Mouse (Mus musculus) heart, postnatal 14 days (tissue): ENCODE measurements around the gene Tbx5. TPM values are rescaled to one million over a fixed set of nuclear protein-coding genes. Genes with fewer than 3 reads are reported as not detected.

ENCODE experiments used
- DNase-seq, 2 experiments: peaks; one replicate each; pipeline ENCODE4 v3.0.0; 2021 to 2022
- intact Hi-C: fragments of 180-260 bp; cut with DNase I; formaldehyde crosslinking; loops from one replicate; pipeline ENCODE4 v1.15.1; 2025
- total RNA-seq, 2 experiments: library from RNA; stranded (reverse); gene quantifications; 2 replicates each; pipeline ENCODE4 v1.2.3; 2021

Tbx5 gene
- total RNA-seq, 2 experiments from 2014 or later = 18.9 to 36.8 TPM

- no peak for DNase-seq
- intact Hi-C loops = no loop called here
Measured at GRCm38 (mm10) chr5:119807481-119808183, 24.8 kb upstream of the Tbx5 start.

- no peak for DNase-seq
- intact Hi-C loops = no loop called here
Measured at GRCm38 (mm10) chr5:119808713-119809112, 23.8 kb upstream of the Tbx5 start.

GRCm38 (mm10) chr5:119810994-119811690 lies 21.3 kb upstream of the Tbx5 start:
- DNase-seq = no peak
- intact Hi-C loops = no loop called here

- intact Hi-C loops = no loop called here
- no peak for DNase-seq
Measured at GRCm38 (mm10) chr5:119815247-119815646, 17.2 kb upstream of the Tbx5 start.

GRCm38 (mm10) chr5:119820452-119820851 lies 12.0 kb upstream of the Tbx5 start:
- DNase-seq = no peak
- intact Hi-C loops = no loop called here

- intact Hi-C loops = no loop called here
- no peak for DNase-seq
Measured at GRCm38 (mm10) chr5:119821506-119821905, 11.0 kb upstream of the Tbx5 start.

- DNase-seq = no peak
- intact Hi-C loops = no loop called here
Measured at GRCm38 (mm10) chr5:119827341-119827740, 5.1 kb upstream of the Tbx5 start.

GRCm38 (mm10) chr5:119830611-119831010 lies 1.9 kb upstream of the Tbx5 start:
- no peak for DNase-seq
- intact Hi-C loops = no loop called here

- peak; percentile 48 to 52 for DNase-seq
- intact Hi-C loops = no loop called here
Measured at GRCm38 (mm10) chr5:119831201-119831771, 1.2 kb upstream of the Tbx5 start.

- intact Hi-C loops = no loop called here
- peak in 1 of 2 experiments; percentile 19 for DNase-seq
Measured at GRCm38 (mm10) chr5:119831791-119832478, 533 bp upstream of the Tbx5 start.

- intact Hi-C loops = no loop called here
- no peak for DNase-seq
Measured at GRCm38 (mm10) chr5:119833223-119834030, 959 bp downstream of the Tbx5 start.

GRCm38 (mm10) chr5:119834031-119834403 lies 1.5 kb downstream of the Tbx5 start:
- no peak for DNase-seq
- intact Hi-C loops = no loop called here

- intact Hi-C loops = loop anchor here (5.0 kb wide), 1 partner anchor 33 kb away; no protein-coding TSS in a partner anchor
- DNase-seq = peak in 1 of 2 experiments; percentile 41
Measured at GRCm38 (mm10) chr5:119835053-119835867, 2.8 kb downstream of the Tbx5 start.

- intact Hi-C loops = loop anchor here (5.0 kb wide), 1 partner anchor 34 kb away; no protein-coding TSS in a partner anchor
- DNase-seq = no peak
Measured at GRCm38 (mm10) chr5:119835868-119836209, 3.4 kb downstream of the Tbx5 start.

GRCm38 (mm10) chr5:119836618-119837305 lies 4.3 kb downstream of the Tbx5 start:
- peak in 1 of 2 experiments; percentile 44 for DNase-seq

GRCm38 (mm10) chr5:119837306-119837675 lies 4.8 kb downstream of the Tbx5 start:
- intact Hi-C loops = loop anchor here (5.0 kb wide), 1 partner anchor 35 kb away; no protein-coding TSS in a partner anchor
- DNase-seq = no peak

More at GRCm38 (mm10) chr5:119836618-119837305, 4.3 kb downstream of the Tbx5 start:
- intact Hi-C loops = loop anchor here (5.0 kb wide), 1 partner anchor 34 kb away; no protein-coding TSS in a partner anchor

GRCm38 (mm10) chr5:119837861-119838260 lies 5.4 kb downstream of the Tbx5 start:
- DNase-seq = no peak
- intact Hi-C loops = loop anchor here (5.0 kb wide), 1 partner anchor 36 kb away; no protein-coding TSS in a partner anchor

- intact Hi-C loops = loop anchor here (5.0 kb wide), 1 partner anchor 36 kb away; no protein-coding TSS in a partner anchor
- DNase-seq = no peak
Measured at GRCm38 (mm10) chr5:119838441-119838840, 6.0 kb downstream of the Tbx5 start.
